Mouse (Mus musculus) gastrocnemius, postnatal 14 days (tissue): ENCODE measurements around the gene Igsf8. TPM values are rescaled to one million over a fixed set of nuclear protein-coding genes. Genes with fewer than 3 reads are reported as not detected.

ENCODE experiments used
- DNase-seq: peaks from one replicate; pipeline ENCODE4 v3.0.0; 2021; ENCODE audit warnings: mixed read lengths
- intact Hi-C: fragments of 180-260 bp; cut with DNase I; formaldehyde crosslinking; loops from one replicate; pipeline ENCODE4 v1.15.1; 2025; ENCODE audit warnings: low total_unique reads
- total RNA-seq, 2 experiments: library from RNA; stranded (reverse); gene quantifications; 2 replicates each; pipeline ENCODE4 v1.2.3; 2021

The Igsf8 gene
- total RNA-seq, 2 experiments from 2014 or later = 11.1 to 12.5 TPM

GRCm38 (mm10) chr1:172358341-172358740 is 96.9 kb downstream of the Igsf8 start:
- no peak for DNase-seq
- intact Hi-C loops = no loop called here

- peak; percentile 38 for DNase-seq
- intact Hi-C loops = no loop called here
These were observed 103.2 kb downstream of the Igsf8 start for GRCm38 (mm10) chr1:172364684-172365083.

GRCm38 (mm10) chr1:172368768-172369418 is 107.5 kb downstream of the Igsf8 start:
- intact Hi-C loops = no loop called here
- peak; percentile 31 for DNase-seq

Other genes with a start within 250 kb of the Igsf8 start
- gene Vangl2, start 233.2 kb upstream of the Igsf8 start, total RNA-seq = 1 to 10 TPM; 1.9 to 2.6 TPM
- not detected for gene Nhlh1, start 204.1 kb upstream of the Igsf8 start, total RNA-seq
- 10 to 100 TPM; 80.8 to 80.9 TPM for gene Copa, start 179.1 kb upstream of the Igsf8 start, total RNA-seq
- 10 to 100 TPM; 33.6 to 34.5 TPM for gene Ncstn, start 178.8 kb upstream of the Igsf8 start, total RNA-seq
- 10 to 100 TPM; 88.5 to 95.2 TPM for gene Pex19, start 134.9 kb upstream of the Igsf8 start, total RNA-seq
- gene Dcaf8, start 113.6 kb upstream of the Igsf8 start, total RNA-seq = 100 to 1,000 TPM; 131 to 134 TPM
- 10 to 100 TPM; 39.2 to 60.3 TPM for gene Pea15a, start 54.8 kb upstream of the Igsf8 start, total RNA-seq
- gene Casq1, start 41.8 kb upstream of the Igsf8 start, total RNA-seq = 1,000 to 10,000 TPM; 6,638 to 7,021 TPM
- under 1 TPM; 0.66 to 0.96 TPM for gene Atp1a4, start 3.2 kb upstream of the Igsf8 start, total RNA-seq
- 1,000 to 10,000 TPM in 1 of 2 experiments, 100 to 1,000 TPM in 1; 826 to 1,026 TPM for gene Atp1a2, start 36.4 kb downstream of the Igsf8 start, total RNA-seq
- gene Kcnj9, start 67.7 kb downstream of the Igsf8 start, total RNA-seq = not detected
- under 1 TPM; 0.29 to 0.96 TPM for gene Kcnj10, start 79.6 kb downstream of the Igsf8 start, total RNA-seq
- gene Pigm, start 114.9 kb downstream of the Igsf8 start, total RNA-seq = 1 to 10 TPM; 4.4 to 4.8 TPM
- gene Slamf9, start 213.7 kb downstream of the Igsf8 start, total RNA-seq = under 1 TPM; 0.33 to 0.57 TPM
- gene Igsf9, start 220.1 kb downstream of the Igsf8 start, total RNA-seq = under 1 TPM; 0.37 to 0.51 TPM
- 10 to 100 TPM; 60.4 to 61.2 TPM for gene Tagln2, start 238.4 kb downstream of the Igsf8 start, total RNA-seq